Mouse (Mus musculus) Patski (cell line): Measurements from ENCODE around the gene Dync1i1. TPM values are rescaled to one million over a fixed set of nuclear protein-coding genes. Genes with fewer than 3 reads are reported as not detected.

Experiments
- ATAC-seq: fragments of 100-300 bp; one replicate; pipeline ENCODE4 v1.8.0; 2021
- CTCF ChIA-PET: fragments of 350-600 bp; sonication (Branson Sonifier 250); formaldehyde crosslinking; loops from one replicate; lab custom pipeline; 2022; ENCODE audit warnings: inconsistent platforms; lab: Charles Lee
- POLR2A ChIA-PET: fragments of 350-600 bp; sonication (Branson Sonifier 250); formaldehyde crosslinking; loops from one replicate; lab custom pipeline; 2022; ENCODE audit warnings: antibody characterized with exemption, inconsistent platforms; lab: Charles Lee
- DNase-seq: peaks from one replicate; pipeline ENCODE4 v3.0.0-alpha.2; 2011; ENCODE audit warnings: low read depth, low spot score
- H3K27me3 ChIP-seq: fragments of 371-371 bp; one replicate; pipeline ENCODE4 v1.5.1; 2021
- CTCF ChIP-seq: fragments of 100-300 bp; IDR thresholded peaks from one replicate; pipeline ENCODE4 v1.5.1; 2021
- in situ Hi-C: fragments of 300-500 bp; cut with MboI; formaldehyde crosslinking; loops from 3 replicates; pipeline ENCODE4 v1.11.1; 2018; ENCODE audit warnings: low pct_unique_long_range_greater_than_20kb, mixed read lengths
- polyA plus RNA-seq: library from polyadenylated mRNA; unstranded; gene quantifications from one replicate; pipeline ENCODE4 v1.2.3, GENCODE M21; 2021

The Dync1i1 gene
- polyA plus RNA-seq, 1 experiment from 2014 or later: 2.2 TPM

GRCm38 (mm10) chr6:5855526-5855925 is 130.1 kb downstream of the Dync1i1 start:
- in situ Hi-C loops: loop anchor here (25.0 kb wide), 2 partner anchors 1282 to 1807 kb away; no protein-coding TSS in a partner anchor
- TF ChIP-seq CTCF: no peak
- peaks cover 12% of the 10 kb centered on the region for H3K27me3 ChIP-seq

GRCm38 (mm10) chr6:5858371-5858770 is 132.9 kb downstream of the Dync1i1 start:
- ChIA-PET POLR2A (no interaction called here), CTCF (interaction anchor here (0.9 to 1.8 kb wide), 8 partner anchors 11 to 1799 kb away, joined by 3 to 9 read pairs (median 4); no protein-coding TSS in a partner anchor)
- H3K27me3 ChIP-seq: peaks cover 18% of the 10 kb centered on the region
- in situ Hi-C loops: loop anchor here (25.0 kb wide), 2 partner anchors 1279 to 1804 kb away; no protein-coding TSS in a partner anchor
- peak; percentile 89 for TF ChIP-seq CTCF
- DNase-seq (no peak), ATAC-seq (no peak)

More at GRCm38 (mm10) chr6:5855526-5855925, 130.1 kb downstream of the Dync1i1 start:
- ChIA-PET POLR2A (no interaction called here), CTCF (no interaction called here)
- ATAC-seq (no peak), DNase-seq (no peak)

GRCm38 (mm10) chr6:5858901-5859598 is 133.6 kb downstream of the Dync1i1 start:
- peaks cover 21% of the 10 kb centered on the region for H3K27me3 ChIP-seq
- DNase-seq: no peak
- POLR2A ChIA-PET: no interaction called here
- ATAC-seq: no peak
- CTCF ChIA-PET: interaction anchor here (0.9 to 1.8 kb wide), 7 partner anchors 10 to 1798 kb away, joined by 3 to 9 read pairs (median 3); no protein-coding TSS in a partner anchor
- in situ Hi-C loops: loop anchor here (25.0 kb wide), 2 partner anchors 1278 to 1803 kb away; no protein-coding TSS in a partner anchor
- TF ChIP-seq CTCF: no peak

- in situ Hi-C loops: loop anchor here (10.0 to 25.0 kb wide), 3 partner anchors 1045 to 1803 kb away; no protein-coding TSS in a partner anchor
- ATAC-seq (no peak), DNase-seq (no peak)
- ChIA-PET CTCF (interaction anchor here (1.8 kb wide), 1 partner anchor 1053 kb away, joined by 6 read pairs; no protein-coding TSS in a partner anchor), POLR2A (no interaction called here)
- TF ChIP-seq CTCF: no peak
- peaks cover 21% of the 10 kb centered on the region for H3K27me3 ChIP-seq
These were observed 134.2 kb downstream of the Dync1i1 start for GRCm38 (mm10) chr6:5859630-5860029.

GRCm38 (mm10) chr6:5866091-5866490 is 140.7 kb downstream of the Dync1i1 start:
- no peak for DNase-seq
- peaks cover 16% of the 10 kb centered on the region for H3K27me3 ChIP-seq
- no peak for ATAC-seq
- CTCF ChIA-PET: interaction anchor here (1.9 kb wide), 1 partner anchor 34 kb away, joined by 4 read pairs; no protein-coding TSS in a partner anchor
- TF ChIP-seq CTCF: no peak
- in situ Hi-C loops: loop anchor here (10.0 to 25.0 kb wide), 3 partner anchors 1039 to 1796 kb away; no protein-coding TSS in a partner anchor
- POLR2A ChIA-PET: interaction anchor here (1.2 kb wide), 1 partner anchor 25 kb away, joined by 3 read pairs; no protein-coding TSS in a partner anchor

GRCm38 (mm10) chr6:5867221-5867620 is 141.8 kb downstream of the Dync1i1 start:
- in situ Hi-C loops: loop anchor here (10.0 to 25.0 kb wide), 3 partner anchors 1038 to 1795 kb away; no protein-coding TSS in a partner anchor
- no peak for TF ChIP-seq CTCF
- no peak for DNase-seq
- ChIA-PET CTCF (interaction anchor here (1.9 kb wide), 1 partner anchor 13 kb away, joined by 5 read pairs; no protein-coding TSS in a partner anchor), POLR2A (no interaction called here)
- H3K27me3 ChIP-seq: peaks cover 16% of the 10 kb centered on the region
- ATAC-seq: no peak

- in situ Hi-C loops: loop anchor here (25.0 kb wide), 2 partner anchors 1266 to 1791 kb away; no protein-coding TSS in a partner anchor
- CTCF ChIA-PET: no interaction called here
- no peak for TF ChIP-seq CTCF
These were observed 145.6 kb downstream of the Dync1i1 start for GRCm38 (mm10) chr6:5871060-5871459.

GRCm38 (mm10) chr6:5871581-5872298 is 146.3 kb downstream of the Dync1i1 start:
- peaks cover 23% of the 10 kb centered on the region for H3K27me3 ChIP-seq
- no peak for ATAC-seq
- in situ Hi-C loops: loop anchor here (25.0 kb wide), 2 partner anchors 1266 to 1791 kb away; no protein-coding TSS in a partner anchor
- ChIA-PET POLR2A (no interaction called here), CTCF (no interaction called here)
- no peak for TF ChIP-seq CTCF
- DNase-seq: no peak

More at GRCm38 (mm10) chr6:5871060-5871459, 145.6 kb downstream of the Dync1i1 start:
- peaks cover 19% of the 10 kb centered on the region for H3K27me3 ChIP-seq
- POLR2A ChIA-PET: no interaction called here
- ATAC-seq: no peak
- no peak for DNase-seq

- TF ChIP-seq CTCF: no peak
- in situ Hi-C loops: no loop called here
- ATAC-seq (no peak), DNase-seq (no peak)
- POLR2A ChIA-PET: no interaction called here
- H3K27me3 ChIP-seq: peaks cover 3% of the 10 kb centered on the region
- CTCF ChIA-PET: no interaction called here
These were observed 163.9 kb downstream of the Dync1i1 start for GRCm38 (mm10) chr6:5889341-5889740.

GRCm38 (mm10) chr6:5911295-5911694 is 185.9 kb downstream of the Dync1i1 start:
- TF ChIP-seq CTCF: no peak
- ChIA-PET CTCF (interaction anchor here (1.0 kb wide), 1 partner anchor 9 kb away, joined by 4 read pairs; no protein-coding TSS in a partner anchor), POLR2A (interaction anchor here (0.6 kb wide), 1 partner anchor 585 kb away, joined by 5 read pairs; no protein-coding TSS in a partner anchor)
- ATAC-seq (no peak), DNase-seq (no peak)
- in situ Hi-C loops: no loop called here
- H3K27me3 ChIP-seq: peaks cover 39% of the 10 kb centered on the region
